Mouse (Mus musculus) thymus, adult 2 months (tissue): ENCODE data around the gene Tfr2. TPM values are rescaled to one million over a fixed set of nuclear protein-coding genes. Genes with fewer than 3 reads are reported as not detected.

Experiments
- DNase-seq: peaks from one replicate; pipeline ENCODE4 v3.0.0; 2021
- H3K27ac ChIP-seq: fragments of 200-500 bp; 2 replicates; pipeline ENCODE4 v1.5.1; 2012; ENCODE audit warnings: low read length, control low read depth; ENCODE audit not compliant: control insufficient read depth, insufficient read depth
- H3K27me3 ChIP-seq: fragments of 200-500 bp; 2 replicates; pipeline ENCODE4 v1.6.1; 2012; ENCODE audit warnings: mild to moderate bottlenecking, low read length, moderate library complexity, mixed read lengths; ENCODE audit not compliant: control insufficient read depth, insufficient read depth
- H3K36me3 ChIP-seq: fragments of 200-500 bp; 2 replicates; pipeline ENCODE4 v1.6.1; 2012; ENCODE audit warnings: mild to moderate bottlenecking, low read length, moderate library complexity; ENCODE audit not compliant: control insufficient read depth, insufficient read depth
- H3K4me1 ChIP-seq: fragments of 200-500 bp; replicated peaks from 2 replicates; pipeline ENCODE4 v1.6.1; 2012; ENCODE audit warnings: low read length; ENCODE audit not compliant: control insufficient read depth, insufficient read depth
- H3K4me3 ChIP-seq: fragments of 200-500 bp; 2 replicates; pipeline ENCODE4 v1.5.1; 2012; ENCODE audit warnings: mild to moderate bottlenecking, low read length, control low read depth, moderate library complexity; ENCODE audit not compliant: control insufficient read depth, insufficient read depth
- CTCF ChIP-seq: fragments of 200-500 bp; IDR thresholded peaks from 2 replicates; pipeline ENCODE4 v1.5.1; 2012; ENCODE audit warnings: mild to moderate bottlenecking, control low read depth, low read length, moderate library complexity, borderline replicate concordance; ENCODE audit not compliant: control insufficient read depth, poor library complexity, insufficient read depth; ENCODE audit errors: extremely low read depth
- POLR2A ChIP-seq: fragments of 200-500 bp; IDR thresholded peaks from 2 replicates; pipeline ENCODE4 v1.6.1; 2012; ENCODE audit warnings: mild to moderate bottlenecking, low read length, control low read depth, moderate library complexity; ENCODE audit not compliant: control insufficient read depth, poor library complexity, insufficient read depth; ENCODE audit errors: extremely low read depth
- WGBS: fragments of 180-500 bp; shearing (Covaris S2); methylation state at CpG from one replicate; pipeline ENCODE4 v1.1.7; 2018; 5-methylcytosine and 5-hydroxymethylcytosine counted together
- polyA plus RNA-seq: library from polyadenylated mRNA; depleted of rRNA; stranded (reverse); fragments of >200 nt; gene quantifications from 2 replicates; pipeline ENCODE4 v1.2.3, GENCODE M21; 2012

The Tfr2 gene
- polyA plus RNA-seq, 1 experiment, result 0.49 TPM

DNA sequence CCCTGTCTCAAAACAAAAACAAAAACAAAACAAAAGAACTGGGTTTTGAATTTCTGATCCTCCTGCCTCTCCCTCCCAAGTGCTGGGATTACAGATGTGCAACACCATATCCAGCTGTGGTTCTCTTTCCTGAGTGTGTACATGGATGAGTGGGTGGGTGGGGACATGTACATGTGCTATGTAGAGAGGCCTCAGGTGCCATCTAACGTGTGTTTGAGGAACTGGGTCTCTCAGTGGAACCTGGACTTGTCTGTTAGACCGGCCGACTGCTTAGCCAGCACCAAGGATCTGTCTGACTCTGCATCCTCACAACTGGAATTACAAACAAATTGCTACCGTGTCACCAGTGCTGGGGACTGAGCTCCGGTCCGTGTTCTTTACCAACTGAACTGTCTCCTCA is 28.0 kb downstream of the Tfr2 start:
- peaks cover 32% of the 10 kb centered on the region for H3K4me1 ChIP-seq
- TF ChIP-seq CTCF, result no peak
- no peak for TF ChIP-seq POLR2A
- no peaks in the 10 kb centered on the region; the same call in 1 of the 2 replicates for H3K36me3 ChIP-seq
- WGBS, result 79% methylated on average over 6 of the region's 6 CpGs
- DNase-seq, result no peak
- H3K4me3 ChIP-seq, result no peak overlapping the region
- peak overlapping the region; percentile 88 for H3K27ac ChIP-seq
- H3K27me3 ChIP-seq, result no peaks in the 10 kb centered on the region

DNA sequence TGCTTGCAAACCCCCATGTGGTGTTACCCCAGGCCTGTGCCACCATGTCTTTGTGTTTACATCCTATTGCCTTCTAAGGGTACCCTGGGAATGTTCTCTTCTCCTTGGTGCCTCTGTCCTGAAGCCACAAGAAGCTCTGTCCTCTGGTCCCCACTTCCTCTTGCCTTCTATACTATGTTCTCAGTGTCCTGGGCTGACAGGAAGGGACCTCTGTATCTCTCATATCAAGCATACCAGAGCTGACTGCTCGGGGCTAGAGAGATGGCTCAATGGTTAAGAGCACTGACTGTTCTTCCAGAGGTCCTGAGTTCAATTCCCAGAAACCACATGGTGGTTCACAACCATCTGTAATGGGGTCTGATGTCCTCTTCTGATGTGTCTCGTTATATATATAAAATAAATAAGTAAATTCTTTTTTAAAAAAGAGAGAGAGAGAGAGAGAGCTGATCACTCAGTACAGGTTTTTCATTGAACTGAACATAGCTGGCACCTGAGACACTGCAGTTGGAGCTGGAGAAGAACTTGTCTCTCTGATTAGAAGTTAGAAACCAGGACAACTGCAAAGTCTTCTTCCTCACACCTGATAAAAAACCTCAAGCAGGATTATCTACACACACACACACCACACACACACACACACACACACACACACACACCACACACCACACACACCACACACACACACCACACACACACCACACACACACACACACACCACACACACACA is 28.6 kb downstream of the Tfr2 start:
- no peak for DNase-seq
- TF ChIP-seq CTCF (no peak), POLR2A (no peak)
- H3K4me3 ChIP-seq, result no peak overlapping the region
- peak overlapping the region; percentile 88; the same call in 1 of the 2 replicates for H3K27ac ChIP-seq
- peaks cover 34% of the 10 kb centered on the region for H3K4me1 ChIP-seq
- H3K36me3 ChIP-seq, result no peaks in the 10 kb centered on the region; the same call in 1 of the 2 replicates
- H3K27me3 ChIP-seq, result no peaks in the 10 kb centered on the region
- 49% methylated on average over 2 of the region's 2 CpGs for WGBS

- TF ChIP-seq POLR2A (no peak), CTCF (no peak)
- H3K27me3 ChIP-seq, result no peaks in the 10 kb centered on the region
- H3K4me3 ChIP-seq, result peak overlapping the region; percentile 92
- WGBS, result 38% methylated on average over 9 of the region's 9 CpGs
- no peaks in the 10 kb centered on the region; the same call in 1 of the 2 replicates for H3K36me3 ChIP-seq
- no peak for DNase-seq
- H3K27ac ChIP-seq, result peak overlapping the region; percentile 37
- H3K4me1 ChIP-seq, result peaks cover 36% of the 10 kb centered on the region
Observed at GRCm38 (mm10) chr5:137599600-137599999, 30.0 kb downstream of the Tfr2 start.

- TF ChIP-seq CTCF, result no peak
- TF ChIP-seq POLR2A, result no peak
- Histone ChIP-seq H3K4me1 (peaks cover 37% of the 10 kb centered on the region), H3K4me3 (peak overlapping the region; percentile 92), H3K27ac (peak overlapping the region; percentile 37; the same call in 1 of the 2 replicates), H3K36me3 (no peaks in the 10 kb centered on the region; the same call in 1 of the 2 replicates), H3K27me3 (no peaks in the 10 kb centered on the region)
- no peak for DNase-seq
- 2% methylated on average over 19 of the region's 19 CpGs for WGBS
Observed at GRCm38 (mm10) chr5:137600281-137600618, 30.6 kb downstream of the Tfr2 start.

DNA sequence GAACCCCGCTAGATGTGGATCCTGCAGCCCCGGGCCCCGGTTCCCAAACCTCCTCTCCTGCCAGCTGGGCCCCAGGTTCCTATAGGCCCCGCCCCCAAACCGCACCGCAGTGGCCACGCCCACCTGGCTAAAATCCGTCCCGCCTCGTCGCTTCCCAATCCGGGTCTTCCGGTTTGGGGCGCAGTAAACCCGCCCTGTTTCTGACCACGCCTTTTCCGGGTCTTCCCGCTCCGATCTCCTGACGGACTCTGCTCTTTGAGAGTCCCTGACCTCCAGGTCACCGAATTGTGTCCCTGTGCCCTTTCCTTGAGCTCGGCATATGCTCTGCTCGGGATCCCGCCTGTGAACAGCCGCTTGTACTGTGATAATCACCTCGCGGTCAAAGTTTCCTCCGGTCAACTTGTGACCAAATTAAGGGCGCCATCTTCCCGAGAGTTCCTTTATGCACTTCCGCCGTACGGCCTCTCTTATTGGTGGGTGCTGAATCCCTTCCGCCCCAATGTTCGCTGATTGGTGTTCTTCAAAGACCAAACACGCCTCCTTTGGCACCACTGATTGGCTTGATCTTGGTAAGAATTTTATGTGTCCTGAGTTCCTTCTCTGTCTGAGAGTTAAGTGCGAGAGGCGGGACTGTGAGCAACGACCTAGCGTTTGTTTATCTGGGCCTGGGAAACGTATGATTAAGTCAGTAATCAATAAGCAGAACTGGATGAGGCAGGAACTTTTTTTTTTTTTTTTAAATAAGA is 31.2 kb downstream of the Tfr2 start, which contains the start of gene Mospd3:
Gene Mospd3 (minus strand): TSS at position 440 of the 746 bp plus-strand sequence.
- H3K27ac ChIP-seq, result peak within 1 kb of the TSS; percentile 92
- peaks cover 39% of the 10 kb centered on the region for H3K4me1 ChIP-seq
- TF ChIP-seq CTCF, result no peak; the same call in 1 of the 2 replicates
- TF ChIP-seq POLR2A, result peak; percentile 59; the same call in 1 of the 2 replicates
- H3K36me3 ChIP-seq, result no peaks in the 10 kb centered on the region; the same call in 1 of the 2 replicates
- H3K4me3 ChIP-seq, result peak within 1 kb of the TSS; percentile 92
- H3K27me3 ChIP-seq, result no peaks in the 10 kb centered on the region
- under 1% methylated on average over 41 of the region's 41 CpGs for WGBS
- DNase-seq, result peak; percentile 98

- peak overlapping the region; percentile 63 for H3K4me3 ChIP-seq
- peak overlapping the region; percentile 82 for H3K27ac ChIP-seq
- no peaks in the 10 kb centered on the region; the same call in 1 of the 2 replicates for H3K36me3 ChIP-seq
- no peaks in the 10 kb centered on the region for H3K27me3 ChIP-seq
- peaks cover 39% of the 10 kb centered on the region for H3K4me1 ChIP-seq
- under 1% methylated on average over 22 of the region's 22 CpGs for WGBS
- TF ChIP-seq POLR2A (no peak), CTCF (no peak)
- peak; percentile 19 for DNase-seq
Observed at GRCm38 (mm10) chr5:137601365-137601729, 31.7 kb downstream of the Tfr2 start.
